Mouse (Mus musculus): ENCODE data around the gene Myog.

Myog gene

GRCm38 (mm10) chr1:134283108-134283507 lies 6.7 kb upstream of the Myog start:
- CTCF ChIA-PET = no interaction called here

- CTCF ChIA-PET = interaction anchor here (0.5 to 1.1 kb wide), 3 partner anchors 20 to 87 kb away, joined by 3 to 7 read pairs (median 6); no protein-coding TSS in a partner anchor
Observed at GRCm38 (mm10) chr1:134285458-134286120, 4.2 kb upstream of the Myog start.

GRCm38 (mm10) chr1:134288239-134288638 lies 1.6 kb upstream of the Myog start:
- CTCF ChIA-PET = no interaction called here

GRCm38 (mm10) chr1:134290300-134290699 lies 511 bp downstream of the Myog start:
- CTCF ChIA-PET = no interaction called here

GRCm38 (mm10) chr1:134290909-134291308 lies 1.1 kb downstream of the Myog start:
- CTCF ChIA-PET = no interaction called here

- CTCF ChIA-PET = no interaction called here
Observed at GRCm38 (mm10) chr1:134291555-134291954, 1.8 kb downstream of the Myog start.

GRCm38 (mm10) chr1:134292073-134292472 lies 2.3 kb downstream of the Myog start:
- CTCF ChIA-PET = no interaction called here

GRCm38 (mm10) chr1:134292601-134293000 lies 2.8 kb downstream of the Myog start:
- CTCF ChIA-PET = no interaction called here

- CTCF ChIA-PET = no interaction called here
Observed at GRCm38 (mm10) chr1:134293276-134293675, 3.5 kb downstream of the Myog start.

GRCm38 (mm10) chr1:134293738-134294604 lies 4.2 kb downstream of the Myog start:
- CTCF ChIA-PET = no interaction called here

- CTCF ChIA-PET = no interaction called here
Observed at GRCm38 (mm10) chr1:134297265-134297664, 7.5 kb downstream of the Myog start.

GRCm38 (mm10) chr1:134298636-134299411 lies 9.0 kb downstream of the Myog start:
- CTCF ChIA-PET = no interaction called here

- CTCF ChIA-PET = no interaction called here
Observed at GRCm38 (mm10) chr1:134302568-134303238, 12.9 kb downstream of the Myog start.

- CTCF ChIA-PET = interaction anchor here (1.1 kb wide), 1 partner anchor 19 kb away, joined by 3 read pairs; no protein-coding TSS in a partner anchor
Observed at GRCm38 (mm10) chr1:134304940-134305339, 15.2 kb downstream of the Myog start.

- CTCF ChIA-PET = no interaction called here
Observed at GRCm38 (mm10) chr1:134307409-134307808, 17.6 kb downstream of the Myog start.

GRCm38 (mm10) chr1:134310291-134310690 lies 20.5 kb downstream of the Myog start:
- CTCF ChIA-PET = no interaction called here

GRCm38 (mm10) chr1:134310729-134311128 lies 20.9 kb downstream of the Myog start:
- CTCF ChIA-PET = no interaction called here

GRCm38 (mm10) chr1:134311760-134312159 lies 22.0 kb downstream of the Myog start:
- CTCF ChIA-PET = no interaction called here

GRCm38 (mm10) chr1:134315181-134315580 lies 25.4 kb downstream of the Myog start:
- CTCF ChIA-PET = no interaction called here

- CTCF ChIA-PET = interaction anchor here (0.8 kb wide), 1 partner anchor 17 kb away, joined by 5 read pairs; no protein-coding TSS in a partner anchor
Observed at GRCm38 (mm10) chr1:134316361-134316760, 26.6 kb downstream of the Myog start.

- CTCF ChIA-PET = interaction anchor here (0.6 kb wide), 1 partner anchor 50 kb away, joined by 11 read pairs; no protein-coding TSS in a partner anchor
Observed at GRCm38 (mm10) chr1:134318261-134318660, 28.5 kb downstream of the Myog start.
